ENCODE assay signal across 24 mouse cellular contexts in genomic region chr4:95178900-95179299, GRCm38 (mm10).
DNase-seq lines count a peak whose midpoint lies in the region; ATAC-seq lines count a peak whose summit lies in the region.
"Had no signal": no experiment of that assay in that cellular context is flagged by ENCODE, and none has a peak within 500 bp of the region (broad histone marks: within the 10 kb centered on the region; RNA-seq: fewer than 3 reads in every experiment).

No protein-coding gene starts in this region.

- intact Hi-C loops in left cerebral cortex, postnatal 10 days (cut with DNase I) = no loop called here

- no peaks in the 10 kb centered on the region for H3K9me3 ChIP-seq in forebrain, embryonic 13.5 days (replicated peaks)
- no peaks in the 10 kb centered on the region for H3K9me3 ChIP-seq in forebrain, embryonic 10.5 days
- H3K9me3 ChIP-seq: hindbrain, embryonic 15.5 days; limb, embryonic 10.5 days; liver, embryonic 15.5 days; lung, embryonic 15.5 days had no signal

- WGBS in forebrain, embryonic 13.5 days = 62% methylated on average over 8 of the region's 8 CpGs
- WGBS in forebrain, embryonic 10.5 days = 78% methylated on average over 8 of the region's 8 CpGs

- no peak overlapping the region for H3K4me3 ChIP-seq in forebrain, embryonic 13.5 days
- H3K4me3 ChIP-seq in forebrain, embryonic 10.5 days = no peak overlapping the region
- H3K4me3 ChIP-seq: gastrocnemius, adult 2 months; hindbrain, embryonic 15.5 days; limb, embryonic 10.5 days; liver, embryonic 15.5 days; lung, embryonic 15.5 days had no signal

- H3K9ac ChIP-seq in forebrain, embryonic 13.5 days = no peak overlapping the region
- H3K9ac ChIP-seq: hindbrain, embryonic 15.5 days; liver, embryonic 15.5 days; lung, embryonic 15.5 days had no signal

- H3K36me3 ChIP-seq in forebrain, embryonic 13.5 days (ENCODE audit: poor library complexity, severe bottlenecking) = no peaks in the 10 kb centered on the region
- no peaks in the 10 kb centered on the region for H3K36me3 ChIP-seq in forebrain, embryonic 10.5 days (replicated peaks)
- H3K36me3 ChIP-seq: hindbrain, embryonic 15.5 days; limb, embryonic 10.5 days; liver, embryonic 15.5 days; lung, embryonic 15.5 days had no signal

- 0 out of 2 replicates have a peak, but pooled peaks have one; percentile 36 for ATAC-seq in forebrain, embryonic 13.5 days

- H3K27me3 ChIP-seq in forebrain, embryonic 13.5 days = 0 out of 2 replicates have a peak, but pooled peaks cover 5% of the 10 kb centered on the region
- 0 out of 2 replicates have a peak, but pooled peaks cover 6% of the 10 kb centered on the region for H3K27me3 ChIP-seq in forebrain, embryonic 10.5 days (ENCODE audit: poor library complexity, severe bottlenecking)
- H3K27me3 ChIP-seq: hindbrain, embryonic 15.5 days; liver, embryonic 15.5 days; lung, embryonic 15.5 days had no signal

- no peak overlapping the region for H3K27ac ChIP-seq in forebrain, embryonic 13.5 days
- no peak overlapping the region for H3K27ac ChIP-seq in forebrain, embryonic 10.5 days
- H3K27ac ChIP-seq: gastrocnemius, adult 2 months; hindbrain, embryonic 15.5 days; limb, embryonic 10.5 days; liver, embryonic 15.5 days; lung, embryonic 15.5 days had no signal

- no peak overlapping the region for H3K4me2 ChIP-seq in forebrain, embryonic 13.5 days
- H3K4me2 ChIP-seq: heart, embryonic 11.5 days; hindbrain, embryonic 15.5 days; liver, embryonic 15.5 days; lung, embryonic 15.5 days had no signal

- DNase-seq in forebrain, embryonic 10.5 days (ENCODE audit: extremely low spot score, low spot score) = no peak
- DNase-seq in left cerebral cortex, adult 18-20 months (ENCODE audit: low spot score in 2 of 2) = peak; percentile 14 to 37
- DNase-seq in left cerebral cortex, postnatal 10 days (ENCODE audit: extremely low spot score in 1 of 2, low spot score in 2 of 2) = no peak
- DNase-seq in brain, adult 2 months (ENCODE audit: low read depth, low spot score) = peak; percentile 79
- peak; percentile 74 for DNase-seq in layer of hippocampus, adult 9-10 months (ENCODE audit: low spot score)
- DNase-seq in cerebellum, postnatal 36 days = no peak
- no peak for DNase-seq in testis, postnatal 14 days (ENCODE audit: low spot score)
- DNase-seq: adrenal gland, postnatal 10 days; cerebellum, adult 9-11 months; gastrocnemius, adult 2 months; kidney, adult 8-10 months; kidney, postnatal 10 days; liver; lung, postnatal 36 days; midbrain, embryonic 14.5 days; retina, postnatal 1 day; thymus, adult 18-20 months; thymus, postnatal 36 days had no signal

- peaks cover 4% of the 10 kb centered on the region; the same call in 1 of the 2 replicates for H3K4me1 ChIP-seq in forebrain, embryonic 13.5 days
- no peaks in the 10 kb centered on the region; the same call in 1 of the 2 replicates for H3K4me1 ChIP-seq in forebrain, embryonic 10.5 days
- H3K4me1 ChIP-seq: hindbrain, embryonic 15.5 days; lung, embryonic 15.5 days had no signal

Comparison
In these comparisons a context has a peak if more than half of its experiments do, and no peak if none do; other contexts are left out.
1. DNase-seq: peak in left cerebral cortex, adult 18-20 months (2 of 2), brain, adult 2 months (single experiment) and layer of hippocampus, adult 9-10 months (single experiment); none in forebrain, embryonic 10.5 days (single experiment), left cerebral cortex, postnatal 10 days (0 of 2), cerebellum, postnatal 36 days (0 of 2) and testis, postnatal 14 days (single experiment).